Mouse (Mus musculus) mouse embryonic stem cell (cell line): Measurements from ENCODE around the gene Caln1.

Source experiments
- in situ Hi-C, 2 experiments: fragments of 300-500 bp; cut with MboI; formaldehyde crosslinking; loops; 1 replicate in 1 of 2; 3 replicates in 1 of 2; pipeline ENCODE4 v1.14.3; 2019 to 2020; ENCODE audit warnings: low sequenced_read_pairs in 2 of 2, low pct_unique_long_range_greater_than_20kb in 1 of 2, mixed read lengths in 1 of 2; ENCODE audit not compliant: unreplicated experiment in 1 of 2

Caln1 gene

GRCm38 (mm10) chr5:130742171-130742570 is 372.9 kb downstream of the Caln1 start:
- in situ Hi-C loops, result no loop called here

- in situ Hi-C loops, result no loop called here
Observed at GRCm38 (mm10) chr5:130757517-130757916, 388.3 kb downstream of the Caln1 start.

GRCm38 (mm10) chr5:130765784-130766183 is 396.5 kb downstream of the Caln1 start:
- in situ Hi-C loops, result no loop called here

GRCm38 (mm10) chr5:130771061-130771741 is 401.9 kb downstream of the Caln1 start:
- in situ Hi-C loops, result no loop called here

- in situ Hi-C loops, result no loop called here
Observed at GRCm38 (mm10) chr5:130772491-130772890, 403.2 kb downstream of the Caln1 start.

- in situ Hi-C loops, result no loop called here
Observed at GRCm38 (mm10) chr5:130774946-130775345, 405.7 kb downstream of the Caln1 start.

GRCm38 (mm10) chr5:130792755-130793452 is 423.6 kb downstream of the Caln1 start:
- in situ Hi-C loops, result no loop called here

- in situ Hi-C loops, result no loop called here
Observed at GRCm38 (mm10) chr5:130797713-130798112, 428.5 kb downstream of the Caln1 start.

- in situ Hi-C loops, result no loop called here
Observed at GRCm38 (mm10) chr5:130810314-130810713, 441.1 kb downstream of the Caln1 start.

- in situ Hi-C loops, result no loop called here
Observed at GRCm38 (mm10) chr5:130810846-130811245, 441.6 kb downstream of the Caln1 start.

GRCm38 (mm10) chr5:130811266-130811665 is 442.0 kb downstream of the Caln1 start:
- in situ Hi-C loops, result no loop called here

- in situ Hi-C loops, result no loop called here
Observed at GRCm38 (mm10) chr5:130811966-130812365, 442.7 kb downstream of the Caln1 start.

GRCm38 (mm10) chr5:130812556-130812955 is 443.3 kb downstream of the Caln1 start:
- in situ Hi-C loops, result no loop called here

GRCm38 (mm10) chr5:130813089-130813488 is 443.8 kb downstream of the Caln1 start:
- in situ Hi-C loops, result no loop called here

GRCm38 (mm10) chr5:130815352-130815751 is 446.1 kb downstream of the Caln1 start:
- in situ Hi-C loops, result no loop called here

- in situ Hi-C loops, result no loop called here
Observed at GRCm38 (mm10) chr5:130820021-130820648, 450.9 kb downstream of the Caln1 start.

- in situ Hi-C loops, result no loop called here
Observed at GRCm38 (mm10) chr5:130820661-130821060, 451.4 kb downstream of the Caln1 start.

GRCm38 (mm10) chr5:130825797-130826196 is 456.5 kb downstream of the Caln1 start:
- in situ Hi-C loops, result no loop called here

GRCm38 (mm10) chr5:130848562-130848961 is 479.3 kb downstream of the Caln1 start:
- in situ Hi-C loops, result no loop called here

GRCm38 (mm10) chr5:130849610-130850009 is 480.4 kb downstream of the Caln1 start:
- in situ Hi-C loops, result no loop called here
